Mouse (Mus musculus): ENCODE data around the gene Rmi1.

Rmi1 gene

GRCm38 (mm10) chr13:58401135-58402002 is 679 bp upstream of the Rmi1 start:
- under 1% methylated on average over 96 of the region's 100 CpGs for WGBS

DNA sequence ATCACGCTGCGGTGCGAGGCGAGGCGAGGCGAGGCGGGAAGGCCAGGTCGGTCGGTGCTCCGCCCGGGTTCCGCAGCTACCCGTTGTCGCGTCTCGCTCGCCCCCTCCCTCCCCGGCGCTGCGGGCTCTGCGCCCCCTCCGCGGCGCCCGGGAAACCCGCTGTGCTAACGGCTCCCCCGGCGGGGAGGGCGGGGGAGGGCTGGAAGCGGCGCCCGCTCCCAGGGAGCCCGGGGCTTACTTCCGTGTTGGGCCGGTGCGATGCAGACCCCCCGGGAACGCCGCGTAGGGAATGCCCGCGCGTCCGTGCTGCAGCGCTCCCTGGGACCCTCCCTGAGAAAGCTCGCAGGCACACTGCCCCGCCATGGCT is 679 bp downstream of the Rmi1 start:
- 0% methylated on average over 37 of the region's 48 CpGs for WGBS

- WGBS: 6% methylated on average over 17 of the region's 17 CpGs
Measured at GRCm38 (mm10) chr13:58403243-58403642, 1.2 kb downstream of the Rmi1 start, which contains the start of gene Hnrnpk. Gene Hnrnpk, minus strand, starts transcription at chr13:58403343.

DNA sequence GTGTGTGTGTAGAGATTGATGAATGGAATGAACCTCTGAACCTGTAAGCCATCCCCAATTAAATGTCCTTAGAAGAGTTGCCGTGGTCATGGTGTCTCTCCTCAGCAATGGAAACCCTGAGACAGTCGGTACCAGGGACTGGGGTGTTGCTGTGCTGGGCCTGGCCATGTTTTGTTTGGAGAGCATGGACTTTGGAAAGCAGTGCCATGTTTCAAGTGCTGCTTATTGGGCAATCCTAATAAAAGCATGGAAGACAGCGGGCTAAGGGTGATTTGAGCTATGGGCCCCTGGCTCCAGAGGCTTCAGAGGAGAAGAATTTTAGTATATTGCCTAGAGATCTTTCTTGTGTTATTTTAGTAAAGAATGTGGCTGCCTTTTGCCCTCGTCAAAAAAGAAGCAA is 9.0 kb downstream of the Rmi1 start:
- WGBS: 96% methylated on average over 4 of the region's 4 CpGs

- WGBS: 77% methylated on average over 6 of the region's 6 CpGs
Measured at GRCm38 (mm10) chr13:58415374-58415773, 13.3 kb downstream of the Rmi1 start.

DNA sequence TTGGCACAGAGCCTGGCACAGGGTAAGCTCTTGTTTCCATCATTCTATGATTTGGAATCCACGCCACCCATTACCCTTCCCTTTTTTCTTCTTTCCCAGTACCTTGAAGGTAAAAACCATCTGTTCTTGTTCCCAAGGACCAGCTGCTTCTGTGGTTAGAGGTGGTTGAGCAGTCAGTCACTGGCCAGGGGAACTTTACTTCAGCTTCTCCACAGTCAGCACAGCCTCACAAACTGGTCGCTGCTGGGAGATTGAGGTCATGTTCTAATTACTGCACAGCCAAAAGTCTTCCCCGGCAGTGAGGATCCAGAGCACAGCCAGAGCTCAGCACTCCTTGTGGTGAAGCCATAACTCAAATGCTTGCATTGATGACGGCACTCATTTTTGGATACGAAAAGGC is 13.8 kb downstream of the Rmi1 start:
- 70% methylated on average over 5 of the region's 5 CpGs for WGBS

- WGBS: 81% methylated on average over 4 of the region's 4 CpGs
Measured at GRCm38 (mm10) chr13:58418656-58419055, 16.6 kb downstream of the Rmi1 start.

GRCm38 (mm10) chr13:58419266-58419665 is 17.2 kb downstream of the Rmi1 start:
- 96% methylated on average over 1 of the region's 1 CpGs for WGBS

- 91% methylated on average over 4 of the region's 4 CpGs for WGBS
Measured at GRCm38 (mm10) chr13:58421026-58421425, 19.0 kb downstream of the Rmi1 start.

DNA sequence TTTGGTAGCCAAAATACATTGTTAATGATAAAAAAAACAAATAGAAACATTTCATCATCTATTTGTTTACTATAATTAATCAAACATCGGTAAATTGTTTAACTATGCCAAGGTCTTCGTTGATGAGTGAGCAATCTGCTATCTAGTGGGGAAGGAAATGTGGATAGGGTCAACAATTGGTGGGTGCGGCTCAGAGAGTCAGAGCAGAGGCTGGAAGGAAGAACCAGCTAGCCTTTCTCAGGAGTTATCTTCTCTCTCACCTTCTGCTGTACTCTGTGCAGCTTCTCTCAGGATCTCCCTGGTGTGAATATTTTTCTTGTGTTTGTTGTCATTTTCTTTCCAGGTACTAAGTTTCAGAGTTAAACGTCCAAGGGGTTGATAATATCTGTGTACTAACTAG is 20.2 kb downstream of the Rmi1 start:
- 87% methylated on average over 4 of the region's 4 CpGs for WGBS

DNA sequence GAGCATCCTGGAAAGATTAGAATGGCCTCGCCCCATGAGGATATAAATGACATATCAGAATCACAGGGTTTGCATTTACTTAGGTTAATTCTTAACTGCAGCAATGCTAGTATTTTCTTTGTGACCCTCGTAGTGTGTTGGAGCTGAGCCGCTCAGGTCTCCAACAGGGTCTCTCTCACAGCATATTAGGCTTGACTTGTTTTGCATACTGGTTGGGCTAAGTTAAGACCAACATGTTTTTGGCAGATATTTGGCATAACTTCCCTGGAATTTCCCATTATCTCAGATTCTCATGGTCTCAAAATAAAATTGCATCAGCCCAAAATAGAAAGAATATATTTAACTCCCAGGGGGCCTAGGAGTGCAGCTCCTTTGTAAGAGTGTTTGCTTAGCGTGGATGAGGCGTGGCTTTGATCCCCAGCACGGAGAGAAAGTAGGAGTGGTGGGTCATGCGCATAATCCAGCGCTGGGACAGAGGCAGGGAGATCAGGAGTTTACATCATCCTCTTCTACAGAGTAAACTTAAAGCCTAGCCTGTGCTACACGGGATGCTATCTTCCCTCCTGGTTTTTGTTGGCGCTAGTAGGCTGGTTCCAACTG is 21.1 kb downstream of the Rmi1 start:
- WGBS: 74% methylated on average over 10 of the region's 10 CpGs

DNA sequence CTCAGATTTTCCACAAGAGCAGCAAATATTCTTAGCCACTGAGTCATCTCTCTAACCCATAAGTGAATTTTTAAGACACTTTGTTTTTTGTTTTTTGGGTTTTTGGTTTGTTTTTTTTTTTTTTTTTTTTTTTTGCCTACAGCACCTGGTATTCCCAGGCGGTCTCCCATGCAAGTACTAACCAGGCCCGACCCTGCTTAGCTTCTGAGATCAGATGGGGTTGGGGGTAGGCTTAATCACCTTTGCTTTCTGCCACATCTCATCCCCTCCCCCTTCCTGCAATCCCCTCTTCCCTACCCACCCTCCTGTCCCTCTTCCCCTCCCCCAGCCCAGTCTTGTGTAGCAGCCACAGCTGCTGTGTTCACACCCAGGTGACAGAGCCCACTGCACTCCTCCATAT is 37.7 kb downstream of the Rmi1 start:
- 90% methylated on average over 2 of the region's 2 CpGs for WGBS

GRCm38 (mm10) chr13:58443326-58443725 is 41.3 kb downstream of the Rmi1 start:
- WGBS: 73% methylated on average over 4 of the region's 4 CpGs

DNA sequence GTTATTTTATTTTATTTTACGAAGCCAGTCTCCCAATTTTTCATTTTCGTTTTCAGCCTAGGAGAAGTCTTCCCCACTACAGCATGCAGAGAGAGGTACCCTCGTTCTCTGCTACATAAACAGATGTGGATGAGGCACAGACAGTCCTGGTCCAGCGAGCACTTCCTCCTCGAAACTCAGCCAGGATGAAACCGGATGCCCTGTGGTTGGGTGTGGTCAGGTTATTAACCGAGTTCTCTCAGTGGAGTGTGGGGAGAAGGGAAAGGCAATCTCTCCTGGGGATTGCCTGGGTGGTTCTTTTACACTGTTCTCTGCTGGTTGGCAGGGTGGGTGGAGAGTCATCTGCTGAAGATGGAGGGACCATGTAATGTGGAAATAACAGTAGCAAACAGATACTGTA is 41.7 kb downstream of the Rmi1 start:
- 67% methylated on average over 7 of the region's 7 CpGs for WGBS

DNA sequence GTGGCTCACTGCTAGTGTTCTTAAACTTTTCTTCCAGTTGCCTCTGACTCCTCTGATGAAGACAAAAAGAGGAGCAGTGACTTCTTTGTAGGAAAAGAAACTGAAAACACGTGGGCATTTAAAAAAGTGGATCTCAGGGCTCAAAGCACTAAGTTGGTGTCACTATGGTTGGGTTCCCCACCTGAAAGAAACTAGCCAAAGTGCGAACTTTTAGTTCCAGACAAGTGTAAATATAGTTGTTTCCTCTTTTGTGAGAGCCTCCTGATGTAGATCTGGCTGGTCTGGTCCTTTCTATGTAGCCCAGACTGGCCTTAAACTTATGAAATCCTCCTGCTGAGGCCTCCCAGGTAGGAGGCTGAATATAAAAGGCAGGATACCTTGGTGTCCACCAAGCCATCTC is 44.5 kb downstream of the Rmi1 start:
- WGBS: 86% methylated on average over 2 of the region's 2 CpGs

GRCm38 (mm10) chr13:58450459-58451182 is 48.6 kb downstream of the Rmi1 start:
- WGBS: 91% methylated on average over 22 of the region's 22 CpGs

GRCm38 (mm10) chr13:58452246-58452645 is 50.2 kb downstream of the Rmi1 start:
- WGBS: 84% methylated on average over 4 of the region's 4 CpGs

- 17% methylated on average over 32 of the region's 32 CpGs for WGBS
Measured at GRCm38 (mm10) chr13:58452651-58453413, 50.8 kb downstream of the Rmi1 start.

- 64% methylated on average over 10 of the region's 10 CpGs for WGBS
Measured at GRCm38 (mm10) chr13:58453541-58453940, 51.5 kb downstream of the Rmi1 start.

GRCm38 (mm10) chr13:58456547-58456946 is 54.5 kb downstream of the Rmi1 start:
- WGBS: 64% methylated on average over 10 of the region's 10 CpGs

GRCm38 (mm10) chr13:58458811-58459210 is 56.8 kb downstream of the Rmi1 start:
- 89% methylated on average over 6 of the region's 6 CpGs for WGBS
